Comparison of ENCODE assay signal across 11 mouse cellular contexts in genomic region chr4:100129201-100129600, GRCm38 (mm10). TPM values are rescaled to one million over a fixed set of nuclear protein-coding genes. Genes with fewer than 3 reads are reported as not detected.
DNase-seq lines count a peak whose midpoint lies in the region; ATAC-seq and TF ChIP-seq lines count a peak whose summit lies in the region.
"Had no signal": no experiment of that assay in that cellular context is flagged by ENCODE, and none has a peak within 500 bp of the region (broad histone marks: within the 10 kb centered on the region; RNA-seq: fewer than 3 reads in every experiment).

No protein-coding gene starts in this region.

- H3K4me1 ChIP-seq in heart, embryonic 13.5 days, result peaks cover 34% of the 10 kb centered on the region
- peaks cover 3% of the 10 kb centered on the region for H3K4me1 ChIP-seq in liver, adult 2 months (ENCODE audit: control insufficient read depth, insufficient read depth, low read length)
- peaks cover 16% of the 10 kb centered on the region for H3K4me1 ChIP-seq in stomach, embryonic 15.5 days
- H3K4me1 ChIP-seq: megakaryocyte, embryonic 14.5 days had no signal

- H3K27ac ChIP-seq in heart, embryonic 13.5 days (replicated peaks), result peak overlapping the region; percentile 36; the same call in 1 of the 2 replicates
- no peak overlapping the region for H3K27ac ChIP-seq in liver, adult 2 months (replicated peaks; ENCODE audit: insufficient read depth, low read depth, low read length)
- H3K27ac ChIP-seq in stomach, embryonic 15.5 days, result peak overlapping the region; percentile 28; the same call in 1 of the 2 replicates

- TF ChIP-seq POLR2A in liver, adult 2 months (IDR thresholded peaks at IDR 0.05; ENCODE audit: extremely low read depth, insufficient read depth, low read length), result no peak

- H3K9ac ChIP-seq in heart, embryonic 13.5 days, result no peak overlapping the region
- H3K9ac ChIP-seq in liver, adult 2 months (ENCODE audit: low read depth, low read length), result no peak overlapping the region
- H3K9ac ChIP-seq in stomach, embryonic 15.5 days, result no peak overlapping the region

- H3K9me3 ChIP-seq in heart, embryonic 13.5 days, result no peaks in the 10 kb centered on the region
- H3K9me3 ChIP-seq in stomach, embryonic 15.5 days, result no peaks in the 10 kb centered on the region

- H3K4me2 ChIP-seq in heart, embryonic 13.5 days, result no peak overlapping the region
- no peak overlapping the region for H3K4me2 ChIP-seq in stomach, embryonic 15.5 days

- no peak for DNase-seq in heart, adult 9 months (ENCODE audit: low spot score in 2 of 2)
- peak; percentile 44 for DNase-seq in liver, adult 2 months (ENCODE audit: extremely low read depth, low read depth, low spot score)
- no peak for DNase-seq in liver
- DNase-seq in cerebellum, postnatal 25 days, result peak; percentile 54 to 73
- DNase-seq in spleen, postnatal 36 days (ENCODE audit: low spot score in 2 of 2), result no peak
- DNase-seq: gastrocnemius, postnatal 36 days; spleen, adult 18-20 months had no signal

- no peak for TF ChIP-seq CTCF in liver, adult 2 months (IDR thresholded peaks at IDR 0.05; ENCODE audit: low read depth, low read length)

- H3K79me2 ChIP-seq in liver, adult 2 months (ENCODE audit: control insufficient read depth, insufficient read depth, low read length), result no peaks in the 10 kb centered on the region; the same call in 1 of the 2 replicates

- no peaks in the 10 kb centered on the region for H3K27me3 ChIP-seq in heart, embryonic 13.5 days (replicated peaks)
- H3K27me3 ChIP-seq in liver, adult 2 months (ENCODE audit: control insufficient read depth, insufficient read depth, low read length), result no peaks in the 10 kb centered on the region
- no peaks in the 10 kb centered on the region for H3K27me3 ChIP-seq in stomach, embryonic 15.5 days (replicated peaks)
- H3K27me3 ChIP-seq: megakaryocyte, embryonic 14.5 days had no signal

- no peak overlapping the region for H3K4me3 ChIP-seq in heart, embryonic 13.5 days
- no peak overlapping the region for H3K4me3 ChIP-seq in liver, adult 2 months (ENCODE audit: insufficient read depth, low read depth, low read length)
- no peak overlapping the region for H3K4me3 ChIP-seq in stomach, embryonic 15.5 days (replicated peaks)
- H3K4me3 ChIP-seq: megakaryocyte, embryonic 14.5 days had no signal

- ATAC-seq in heart, embryonic 13.5 days (ENCODE audit: extremely low read depth, insufficient number of reproducible peaks, low FRiP score, low TSS enrichment), result no peak
- ATAC-seq in stomach, embryonic 15.5 days (ENCODE audit: insufficient read depth, low FRiP score, low read depth), result no peak
- no peak for ATAC-seq in monocyte, adult 5-6 weeks (replicated peaks; ENCODE audit: insufficient number of reproducible peaks, low FRiP score, low TSS enrichment, poor library complexity, severe bottlenecking)

- peaks cover 4% of the 10 kb centered on the region; the same call in 1 of the 2 replicates for H3K36me3 ChIP-seq in heart, embryonic 13.5 days
- no peaks in the 10 kb centered on the region for H3K36me3 ChIP-seq in liver, adult 2 months (ENCODE audit: control insufficient read depth, insufficient read depth, low read length)
- H3K36me3 ChIP-seq in stomach, embryonic 15.5 days, result no peaks in the 10 kb centered on the region

- WGBS in heart, embryonic 13.5 days, result 49% methylated on average over 5 of the region's 5 CpGs
- 29% methylated on average over 5 of the region's 5 CpGs for WGBS in liver, adult 2 months
- 41% methylated on average over 5 of the region's 5 CpGs for WGBS in stomach, embryonic 15.5 days

RNA-seq across cellular contexts. Expression of gene Ror1, which starts 33.6 kb away (rescaled TPM):
- 10.5 and 10.7 TPM in 2 replicates for polyA plus RNA-seq in heart, embryonic 13.5 days (2015; fragmentation: Nextera tagmentation; extraction: Ambion mirVana)
- 1.4 and 1.7 TPM in 2 replicates for total RNA-seq in liver, adult 2 months (2014; rRNA removed)
- polyA plus RNA-seq in liver, adult 2 months (2012; rRNA removed), result 0.56 and 0.60 TPM in 2 replicates
- 9.4 and 11.7 TPM in 2 replicates for polyA plus RNA-seq in stomach, embryonic 15.5 days (2015; fragmentation: Nextera tagmentation; extraction: Ambion mirVana)
- total RNA-seq in monocyte, adult 5-6 weeks (2017), result 0.10 TPM in 1 of 3 replicates, not detected in the others

Comparison
In these comparisons a context has a peak if more than half of its experiments do, and no peak if none do; other contexts are left out.
1. DNase-seq: peak in liver, adult 2 months (single experiment) and cerebellum, postnatal 25 days (2 of 2); none in heart, adult 9 months (0 of 2), liver (single experiment) and spleen, postnatal 36 days (0 of 2).